Mouse (Mus musculus) erythroblast, embryonic 14.5 days (primary cell): ENCODE measurements around the gene St13. TPM values are rescaled to one million over a fixed set of nuclear protein-coding genes. Genes with fewer than 3 reads are reported as not detected.

Experiments
- H3K27me3 ChIP-seq: 2 replicates; pipeline ENCODE4 v1.6.1; 2012; ENCODE audit warnings: inconsistent platforms; ENCODE audit not compliant: control insufficient read depth
- H3K36me3 ChIP-seq: 2 replicates; pipeline ENCODE4 v1.6.1; 2012; ENCODE audit warnings: mild to moderate bottlenecking, inconsistent platforms; ENCODE audit not compliant: control insufficient read depth
- H3K4me1 ChIP-seq: 2 replicates; pipeline ENCODE4 v1.6.1; 2012; ENCODE audit warnings: inconsistent platforms; ENCODE audit not compliant: control insufficient read depth
- H3K4me3 ChIP-seq: replicated peaks from 2 replicates; pipeline ENCODE3; 2012; ENCODE audit warnings: moderate library complexity, mild to moderate bottlenecking, inconsistent platforms
- H3K9me3 ChIP-seq: 2 replicates; pipeline ENCODE4 v1.6.1; 2012; ENCODE audit warnings: low read length, inconsistent platforms, mixed read lengths; ENCODE audit not compliant: control insufficient read depth
- GATA1 ChIP-seq: IDR thresholded peaks from 2 replicates; pipeline ENCODE4 v1.6.1; 2012; ENCODE audit warnings: low read length, inconsistent platforms, mixed read lengths
- TAL1 ChIP-seq: IDR thresholded peaks from 3 replicates; pipeline ENCODE4 v1.6.1; 2012; ENCODE audit warnings: low read length, inconsistent platforms, mixed read lengths
- polyA plus RNA-seq: library from polyadenylated mRNA; stranded (reverse); fragments of >175 nt; gene quantifications from 2 replicates; pipeline ENCODE4 v1.2.3, GENCODE M21; 2012

St13 gene
- polyA plus RNA-seq, 1 experiment = 4.8 TPM

- no peak for TF ChIP-seq GATA1
- no peak for TF ChIP-seq TAL1
- H3K27me3 ChIP-seq = no peaks in the 10 kb centered on the region
- H3K4me1 ChIP-seq = peaks cover 33% of the 10 kb centered on the region
- no peaks in the 10 kb centered on the region for H3K9me3 ChIP-seq
- peaks cover 8% of the 10 kb centered on the region for H3K36me3 ChIP-seq
- no peak overlapping the region for H3K4me3 ChIP-seq
Measured at GRCm38 (mm10) chr15:81356946-81357345, 42.9 kb downstream of the St13 start.

- peaks cover 10% of the 10 kb centered on the region for H3K36me3 ChIP-seq
- no peaks in the 10 kb centered on the region for H3K27me3 ChIP-seq
- TF ChIP-seq GATA1 = no peak
- no peak for TF ChIP-seq TAL1
Measured at GRCm38 (mm10) chr15:81355146-81355761, 44.6 kb downstream of the St13 start.

GRCm38 (mm10) chr15:81352638-81353037 lies 47.2 kb downstream of the St13 start:
- no peak for TF ChIP-seq TAL1
- TF ChIP-seq GATA1 = no peak
- H3K36me3 ChIP-seq = peaks cover 12% of the 10 kb centered on the region
- no peaks in the 10 kb centered on the region for H3K27me3 ChIP-seq
- no peak overlapping the region for H3K4me3 ChIP-seq
- no peaks in the 10 kb centered on the region for H3K9me3 ChIP-seq
- peaks cover 4% of the 10 kb centered on the region for H3K4me1 ChIP-seq

More at GRCm38 (mm10) chr15:81355146-81355761, 44.6 kb downstream of the St13 start:
- no peaks in the 10 kb centered on the region for H3K9me3 ChIP-seq
- H3K4me1 ChIP-seq = peaks cover 17% of the 10 kb centered on the region
- H3K4me3 ChIP-seq = no peak overlapping the region

DNA sequence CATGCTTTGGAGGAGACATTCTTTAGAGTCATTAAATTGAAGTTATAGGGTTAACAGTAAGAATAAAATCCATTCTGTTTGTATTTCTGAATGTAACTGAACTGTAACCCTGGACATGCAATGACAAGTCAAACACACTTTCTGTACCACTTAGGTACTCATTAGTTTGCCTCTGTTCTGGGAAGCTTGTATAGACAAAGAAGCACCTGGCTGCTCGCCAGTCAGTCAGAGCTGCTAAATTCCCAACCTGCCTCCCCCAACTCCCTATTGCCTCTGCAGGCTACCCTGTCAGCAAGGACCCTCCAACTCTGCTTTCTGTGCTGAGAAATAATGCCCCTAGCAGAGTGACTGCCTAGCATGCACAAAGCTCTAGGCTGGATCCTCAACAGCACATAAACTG lies 49.5 kb downstream of the St13 start:
- Histone ChIP-seq H3K9me3 (no peaks in the 10 kb centered on the region), H3K27me3 (no peaks in the 10 kb centered on the region), H3K36me3 (peaks cover 13% of the 10 kb centered on the region)

GRCm38 (mm10) chr15:81348366-81348765 lies 51.5 kb downstream of the St13 start:
- Histone ChIP-seq H3K36me3 (peaks cover 19% of the 10 kb centered on the region), H3K4me1 (peaks cover 4% of the 10 kb centered on the region)

More for the DNA sequence above, 49.5 kb downstream of the St13 start:
- TF ChIP-seq TAL1 (no peak), GATA1 (no peak)
- Histone ChIP-seq H3K4me3 (no peak overlapping the region), H3K4me1 (peaks cover 4% of the 10 kb centered on the region)

DNA sequence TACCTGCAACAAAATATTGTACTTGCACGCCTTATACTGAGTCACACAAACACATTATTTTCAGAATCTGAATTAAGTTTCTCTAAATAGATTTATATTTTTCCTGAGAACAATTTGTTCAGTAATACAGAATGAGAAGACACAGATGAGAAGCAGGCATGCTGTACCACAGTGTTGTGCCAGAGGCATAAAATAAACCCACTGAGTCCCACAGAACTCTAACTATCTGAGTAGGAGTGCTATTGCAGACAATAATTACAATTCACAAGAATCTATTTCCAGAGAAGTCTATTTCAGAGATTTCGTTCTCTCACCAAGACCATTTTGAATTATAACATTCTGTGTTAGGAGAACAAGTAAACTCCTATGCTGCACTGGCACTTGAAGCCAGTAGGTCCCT lies 52.4 kb downstream of the St13 start:
- no peak overlapping the region for H3K4me3 ChIP-seq
- no peaks in the 10 kb centered on the region for H3K9me3 ChIP-seq
- no peak for TF ChIP-seq GATA1
- TF ChIP-seq TAL1 = no peak
- no peaks in the 10 kb centered on the region for H3K27me3 ChIP-seq
- peaks cover 4% of the 10 kb centered on the region for H3K4me1 ChIP-seq
- H3K36me3 ChIP-seq = peaks cover 26% of the 10 kb centered on the region

More at GRCm38 (mm10) chr15:81348366-81348765, 51.5 kb downstream of the St13 start:
- Histone ChIP-seq H3K9me3 (no peaks in the 10 kb centered on the region), H3K27me3 (no peaks in the 10 kb centered on the region), H3K4me3 (no peak overlapping the region)
- TF ChIP-seq TAL1 (no peak), GATA1 (no peak)

GRCm38 (mm10) chr15:81341426-81341825 lies 58.5 kb downstream of the St13 start:
- no peaks in the 10 kb centered on the region for H3K9me3 ChIP-seq
- H3K4me1 ChIP-seq = no peaks in the 10 kb centered on the region
- H3K4me3 ChIP-seq = no peak overlapping the region
- no peaks in the 10 kb centered on the region for H3K27me3 ChIP-seq
- TF ChIP-seq GATA1 = no peak
- TF ChIP-seq TAL1 = no peak
- H3K36me3 ChIP-seq = peaks cover 53% of the 10 kb centered on the region

DNA sequence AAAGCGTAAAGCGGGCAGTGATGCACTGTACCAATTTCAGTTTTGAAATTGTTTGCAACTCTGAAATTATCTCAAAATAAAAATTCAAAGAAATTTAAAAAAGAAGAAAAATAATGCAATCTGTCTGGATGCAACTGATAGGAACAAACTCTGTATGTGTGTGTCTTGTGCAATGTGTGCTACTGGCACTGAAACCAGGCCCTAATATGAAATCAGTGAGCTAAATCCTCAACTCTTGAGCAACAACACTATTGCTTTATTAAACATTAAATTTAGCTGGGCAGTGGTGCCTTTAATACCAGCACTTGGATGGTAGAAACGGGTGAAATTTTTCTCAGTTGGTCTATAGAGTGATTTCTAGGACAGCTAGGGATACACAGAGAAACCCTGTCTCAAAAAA lies 60.7 kb downstream of the St13 start:
- Histone ChIP-seq H3K4me1 (0 out of 2 replicates have a peak, but pooled peaks cover 2% of the 10 kb centered on the region), H3K27me3 (no peaks in the 10 kb centered on the region), H3K36me3 (peaks cover 69% of the 10 kb centered on the region), H3K9me3 (no peaks in the 10 kb centered on the region), H3K4me3 (no peak overlapping the region)
- no peak for TF ChIP-seq GATA1
- TF ChIP-seq TAL1 = no peak

- Histone ChIP-seq H3K4me1 (0 out of 2 replicates have a peak, but pooled peaks cover 2% of the 10 kb centered on the region), H3K9me3 (no peaks in the 10 kb centered on the region), H3K36me3 (peaks cover 75% of the 10 kb centered on the region), H3K27me3 (no peaks in the 10 kb centered on the region), H3K4me3 (no peak overlapping the region)
- TF ChIP-seq TAL1 (no peak), GATA1 (no peak)
Measured at GRCm38 (mm10) chr15:81336466-81336865, 63.4 kb downstream of the St13 start.

GRCm38 (mm10) chr15:81332517-81332916 lies 67.4 kb downstream of the St13 start:
- 0 out of 2 replicates have a peak, but pooled peaks have one; percentile 12 for TF ChIP-seq GATA1
- TF ChIP-seq TAL1 = no peak
- Histone ChIP-seq H3K9me3 (no peaks in the 10 kb centered on the region), H3K27me3 (no peaks in the 10 kb centered on the region), H3K4me1 (0 out of 2 replicates have a peak, but pooled peaks cover 2% of the 10 kb centered on the region), H3K4me3 (no peak overlapping the region), H3K36me3 (peaks cover 78% of the 10 kb centered on the region)
